Mouse (Mus musculus) brown adipose tissue, adult 24 weeks (tissue): ENCODE measurements around the gene Parvg. TPM values are rescaled to one million over a fixed set of nuclear protein-coding genes. Genes with fewer than 3 reads are reported as not detected.

Experiments used
- H3K27ac ChIP-seq: fragments of 200-500 bp; replicated peaks from 2 replicates; pipeline ENCODE4 v1.5.1; 2012; ENCODE audit warnings: low read depth, mild to moderate bottlenecking, low read length
- H3K4me1 ChIP-seq: fragments of 200-500 bp; 2 replicates; pipeline ENCODE4 v1.6.1; 2012; ENCODE audit warnings: low read length, mixed read lengths; ENCODE audit not compliant: control insufficient read depth, insufficient read depth, insufficient read length
- H3K4me3 ChIP-seq: fragments of 200-500 bp; 2 replicates; pipeline ENCODE4 v1.5.1; 2012; ENCODE audit warnings: low read depth, mild to moderate bottlenecking, low read length, moderate library complexity; ENCODE audit not compliant: insufficient read depth
- polyA plus RNA-seq: library from polyadenylated mRNA; stranded (reverse); fragments of >200 nt; gene quantifications from 2 replicates; pipeline ENCODE4 v1.2.4, GENCODE M21; 2012; ENCODE audit not compliant: missing spikeins, insufficient read depth, insufficient read length

Parvg gene
- polyA plus RNA-seq, 1 experiment = 0.83 TPM

DNA sequence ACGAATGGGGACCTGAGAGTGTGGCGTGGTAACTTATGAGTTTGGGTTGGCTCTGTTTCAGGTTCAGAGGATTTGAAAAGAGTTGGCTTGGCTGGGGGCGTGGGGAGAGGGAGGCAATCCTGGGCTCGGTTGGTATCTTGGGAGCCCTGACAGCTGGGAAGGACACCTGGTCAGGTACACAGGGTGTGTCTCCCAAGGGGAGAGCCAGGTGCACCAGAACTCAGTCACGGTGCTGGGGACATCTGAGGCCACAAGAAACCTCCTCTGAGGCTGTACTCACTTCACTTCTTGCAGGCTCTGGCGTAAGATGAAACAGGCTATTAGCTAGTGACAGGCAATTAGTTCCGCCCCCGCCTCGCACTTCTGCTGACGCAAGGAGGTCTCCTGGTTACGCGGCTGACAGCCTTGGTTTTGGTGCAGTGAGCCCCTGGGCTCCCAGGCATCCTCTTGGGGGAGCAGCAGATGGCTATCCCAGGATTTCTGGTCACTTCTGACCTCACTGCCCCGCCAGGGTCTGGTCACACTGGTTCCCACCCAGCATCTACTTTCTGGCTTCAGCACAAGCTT, 24.9 kb upstream of the Parvg start:
- Histone ChIP-seq H3K27ac (no peak overlapping the region), H3K4me3 (no peak overlapping the region), H3K4me1 (no peaks in the 10 kb centered on the region)

DNA sequence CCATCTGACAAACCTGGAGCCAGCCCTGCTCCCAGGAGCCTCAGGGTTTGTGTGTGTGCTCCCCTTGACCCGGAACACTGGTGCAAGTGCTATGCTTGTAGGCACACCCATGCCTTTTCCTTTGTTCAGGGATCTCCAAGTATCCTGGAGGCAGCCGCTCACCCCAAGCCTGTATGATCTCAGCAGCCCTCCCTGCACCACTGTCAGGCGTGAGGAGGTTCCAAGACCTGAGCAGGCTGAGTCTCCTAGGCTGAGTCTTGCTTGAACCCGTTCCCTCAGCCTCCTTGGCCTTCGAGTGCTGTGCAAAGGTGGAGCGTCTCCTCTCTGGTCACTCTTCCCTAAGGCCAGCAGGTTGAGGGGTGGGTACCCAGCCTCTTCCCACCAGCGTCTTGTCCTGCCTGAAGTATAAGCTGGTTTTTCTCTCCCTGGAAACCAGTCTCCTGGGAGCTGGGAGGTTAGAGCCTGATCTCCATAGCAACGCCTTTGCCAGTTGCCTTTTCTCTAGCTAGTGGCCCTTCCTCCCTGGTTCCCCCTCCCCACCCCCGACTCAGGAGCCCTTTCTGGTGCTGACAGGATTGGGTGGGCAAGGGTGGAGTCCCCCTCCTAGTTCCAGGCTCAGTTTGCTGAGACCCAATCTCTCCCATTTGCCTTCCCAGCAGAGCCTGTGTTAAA, 24.0 kb upstream of the Parvg start:
- H3K4me1 ChIP-seq = no peaks in the 10 kb centered on the region
- no peak overlapping the region for H3K27ac ChIP-seq
- H3K4me3 ChIP-seq = no peak overlapping the region

DNA sequence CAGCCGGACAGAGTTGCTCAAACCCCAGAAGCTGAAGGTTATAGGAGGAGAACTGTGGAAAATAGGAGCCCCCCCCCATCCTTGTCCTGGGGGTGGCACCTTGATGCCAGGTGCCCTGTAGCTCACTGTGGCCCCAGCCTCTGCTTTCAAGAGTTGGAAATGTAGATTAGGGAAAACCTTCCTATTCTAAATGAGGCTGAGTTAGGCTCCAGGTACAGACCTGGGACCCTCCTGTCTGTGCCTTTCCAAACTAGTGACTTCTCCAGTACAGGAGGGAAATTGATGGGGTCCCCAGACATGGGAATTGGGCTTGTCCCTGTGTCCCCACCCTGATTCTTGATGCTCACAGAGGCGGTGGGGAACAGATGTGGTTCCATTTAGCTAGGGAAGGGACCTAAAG, 23.2 kb upstream of the Parvg start:
- Histone ChIP-seq H3K4me3 (no peak overlapping the region), H3K27ac (no peak overlapping the region), H3K4me1 (no peaks in the 10 kb centered on the region)

GRCm38 (mm10) chr15:84301026-84301425, 22.8 kb upstream of the Parvg start:
- H3K4me1 ChIP-seq = no peaks in the 10 kb centered on the region

DNA sequence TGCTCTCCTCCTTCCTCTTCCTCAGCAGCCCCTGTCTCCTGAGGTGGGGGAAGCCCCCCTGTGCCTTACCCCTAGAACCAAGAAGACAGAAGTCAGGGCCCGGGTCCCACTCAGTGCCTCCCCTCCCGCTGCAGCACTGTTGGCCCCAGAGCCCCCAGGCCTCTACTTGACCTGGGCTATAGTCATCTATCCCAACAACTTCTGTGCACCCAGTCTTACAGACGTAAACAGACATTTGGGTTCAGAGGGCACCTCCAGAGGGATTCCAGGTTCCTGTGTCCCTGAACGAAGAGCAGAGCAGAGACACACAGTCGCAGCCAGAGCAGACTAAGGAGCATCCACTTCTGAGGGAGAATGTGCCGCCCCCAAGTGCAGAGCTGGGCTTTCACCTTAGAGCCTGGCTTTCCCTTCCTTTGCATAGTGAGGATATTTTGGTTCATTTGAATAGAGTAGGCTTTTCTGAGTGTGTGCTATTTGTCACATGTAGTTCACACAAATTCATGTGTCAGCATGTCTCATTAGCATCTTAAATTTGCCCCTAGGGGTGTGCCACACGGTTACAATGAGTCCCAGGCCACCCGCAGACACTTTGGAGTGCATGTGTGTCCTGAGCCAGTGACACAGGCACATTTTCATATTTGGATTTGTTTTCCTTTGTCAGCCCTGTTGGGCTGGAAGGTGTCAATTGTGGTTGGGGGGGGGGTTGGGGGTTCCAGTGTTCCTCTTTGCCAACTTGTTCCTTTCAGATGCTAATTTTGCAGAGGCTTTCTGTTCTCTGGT, 22.0 kb upstream of the Parvg start:
- no peaks in the 10 kb centered on the region for H3K4me1 ChIP-seq
- no peak overlapping the region for H3K27ac ChIP-seq
- no peak overlapping the region for H3K4me3 ChIP-seq

More at GRCm38 (mm10) chr15:84301026-84301425, 22.8 kb upstream of the Parvg start:
- Histone ChIP-seq H3K27ac (no peak overlapping the region), H3K4me3 (no peak overlapping the region)

DNA sequence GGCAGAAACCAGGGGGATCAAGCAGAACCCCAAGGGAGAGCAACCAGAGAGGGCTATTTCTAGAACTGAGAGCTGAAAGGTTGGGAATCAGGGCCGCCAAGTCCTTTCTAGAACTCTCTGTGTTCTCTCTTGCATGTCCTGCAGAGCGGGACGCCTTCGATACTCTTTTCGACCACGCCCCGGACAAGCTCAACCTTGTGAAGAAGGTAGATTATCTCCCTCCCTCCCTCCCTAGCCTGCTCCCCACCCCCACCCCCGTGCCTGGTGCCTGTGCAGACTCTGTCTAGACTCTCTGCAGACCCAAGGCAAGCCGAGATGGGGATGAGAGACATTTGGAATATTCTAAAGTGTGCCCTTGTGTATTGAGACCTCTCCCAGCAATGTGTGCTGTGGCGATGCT, 20.6 kb upstream of the Parvg start:
- Histone ChIP-seq H3K27ac (no peak overlapping the region), H3K4me1 (no peaks in the 10 kb centered on the region), H3K4me3 (no peak overlapping the region)

DNA sequence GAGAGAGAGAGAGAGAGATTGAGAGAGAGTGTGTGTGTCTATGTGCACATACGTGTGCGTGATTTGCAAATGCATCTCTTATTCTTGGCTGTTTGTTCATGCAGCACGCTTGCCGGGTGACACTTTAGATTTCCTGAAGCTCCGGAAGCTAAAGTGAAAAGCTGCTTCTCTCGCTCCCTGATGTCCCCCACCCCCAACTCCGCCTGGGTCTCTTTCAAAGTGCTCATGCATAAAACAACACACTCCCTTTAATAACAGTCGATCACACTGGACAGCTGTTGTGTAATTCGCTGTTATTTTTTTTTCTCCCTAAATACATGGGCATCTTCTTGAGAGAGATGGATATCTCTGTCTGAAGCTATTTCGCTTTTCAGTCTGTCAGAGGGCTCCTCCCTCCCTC, 18.5 kb upstream of the Parvg start:
- Histone ChIP-seq H3K4me1 (no peaks in the 10 kb centered on the region), H3K27ac (no peak overlapping the region), H3K4me3 (no peak overlapping the region)

DNA sequence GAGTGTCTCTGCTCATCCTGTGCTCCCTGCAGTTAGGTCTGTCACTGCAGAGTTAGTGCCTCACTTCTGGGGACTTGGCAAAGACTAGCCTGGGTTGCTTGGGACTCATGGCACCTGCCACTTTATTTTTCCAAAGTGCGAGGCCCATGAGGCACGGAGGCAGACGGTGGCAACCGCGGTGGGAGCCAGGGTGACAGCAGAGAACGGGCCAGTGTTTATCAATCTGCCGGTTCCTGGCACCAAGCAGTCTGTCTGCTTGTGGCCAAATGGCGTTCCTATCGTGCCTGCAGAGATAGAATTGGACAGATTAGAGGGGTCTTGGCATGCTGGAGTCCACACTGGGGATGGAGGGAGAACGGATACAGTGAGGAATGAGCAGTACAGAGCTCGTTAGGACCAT, 13.6 kb upstream of the Parvg start:
- Histone ChIP-seq H3K27ac (no peak overlapping the region), H3K4me1 (no peaks in the 10 kb centered on the region), H3K4me3 (no peak overlapping the region)

DNA sequence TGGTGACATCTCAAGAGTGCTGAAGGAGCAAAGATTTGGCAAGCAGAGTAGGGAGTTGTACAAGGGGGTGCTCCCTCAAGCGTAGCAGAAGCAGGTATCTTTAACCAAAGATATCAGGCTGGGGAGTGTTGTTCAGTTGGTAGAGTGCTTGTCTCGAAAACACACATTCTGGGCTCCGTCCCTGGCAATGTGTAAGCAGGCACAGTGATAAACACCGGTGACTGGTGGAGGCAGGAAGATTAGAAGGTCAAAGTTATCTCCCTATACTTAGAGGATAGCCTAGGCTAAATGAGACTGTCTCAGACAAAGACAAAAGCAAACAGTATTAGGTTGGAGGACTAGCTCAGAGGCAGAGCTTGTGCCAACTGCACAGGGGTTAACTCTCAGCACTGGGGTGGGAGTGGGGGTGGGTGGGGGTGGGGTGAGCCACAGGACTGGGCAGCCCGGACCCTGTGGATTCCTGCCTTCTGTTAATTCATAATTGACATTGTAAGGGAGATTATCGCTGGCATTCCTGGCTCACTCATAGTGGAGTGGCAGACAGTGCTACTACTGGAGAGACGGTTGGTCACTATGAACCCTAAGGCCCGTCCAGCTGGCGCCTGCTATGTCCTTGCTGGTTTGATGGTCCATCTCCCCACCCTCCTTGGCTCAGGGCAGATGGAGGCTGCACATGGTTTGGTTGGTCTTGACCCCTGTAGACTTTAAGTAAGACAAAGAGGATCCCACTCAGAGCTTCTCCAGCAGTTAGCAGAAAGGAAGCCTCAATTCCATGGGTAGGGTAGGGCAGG, 12.3 kb upstream of the Parvg start:
- no peak overlapping the region for H3K27ac ChIP-seq
- no peak overlapping the region for H3K4me3 ChIP-seq
- H3K4me1 ChIP-seq = no peaks in the 10 kb centered on the region

DNA sequence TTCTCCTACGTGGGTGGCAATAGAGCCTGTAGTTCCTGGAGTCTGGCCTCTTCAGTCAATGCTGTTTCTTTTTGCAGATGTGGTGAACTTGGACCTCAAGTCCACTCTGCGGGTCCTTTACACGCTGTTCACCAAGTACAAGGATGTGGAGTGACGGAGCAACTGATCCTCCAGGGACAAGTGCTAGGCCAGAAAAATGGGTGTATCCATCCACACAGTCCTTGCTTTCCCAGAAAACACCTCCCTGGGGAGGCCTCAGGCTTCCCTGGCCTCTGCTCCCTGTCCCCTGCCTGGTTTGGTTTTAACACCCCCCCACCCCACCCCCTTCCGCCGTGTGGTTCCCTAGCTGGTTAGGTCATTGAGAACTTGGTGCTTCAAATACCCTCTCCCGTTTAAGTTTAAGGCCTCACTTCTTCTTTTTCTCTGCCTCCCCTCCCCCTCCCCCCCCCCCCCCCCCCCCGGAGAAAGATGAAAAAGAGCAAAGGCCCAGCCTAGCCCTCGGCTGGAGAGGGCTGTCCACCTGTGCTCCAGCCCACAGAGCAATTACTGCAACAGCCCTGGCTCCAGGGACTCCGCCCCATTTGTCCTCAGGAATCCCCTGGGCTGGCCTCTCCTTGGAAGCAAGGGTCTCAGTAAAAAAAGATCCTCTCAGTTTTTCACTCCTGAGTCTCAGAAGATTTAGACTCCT, 10.8 kb upstream of the Parvg start:
- no peak overlapping the region for H3K4me3 ChIP-seq
- no peak overlapping the region for H3K27ac ChIP-seq
- no peaks in the 10 kb centered on the region for H3K4me1 ChIP-seq

DNA sequence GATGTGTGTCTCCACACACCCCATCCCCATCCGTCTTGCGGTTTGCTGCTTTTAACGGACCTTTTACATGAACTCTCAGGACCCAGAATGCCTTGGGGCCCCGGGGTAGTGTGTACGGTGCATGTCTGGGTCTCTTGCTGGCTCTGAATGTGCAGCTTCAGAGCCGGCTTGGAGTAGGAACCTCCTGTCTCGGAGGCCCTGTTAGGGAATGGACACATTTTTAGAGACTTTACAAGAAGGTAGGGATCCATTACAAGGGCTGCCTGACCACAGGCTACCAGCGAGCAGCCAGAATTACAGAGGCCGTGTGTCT, 10.3 kb upstream of the Parvg start:
- no peaks in the 10 kb centered on the region for H3K4me1 ChIP-seq
- no peak overlapping the region for H3K27ac ChIP-seq
- H3K4me3 ChIP-seq = no peak overlapping the region

GRCm38 (mm10) chr15:84314420-84315080, 9.3 kb upstream of the Parvg start:
- Histone ChIP-seq H3K27ac (no peak overlapping the region), H3K4me3 (no peak overlapping the region), H3K4me1 (no peaks in the 10 kb centered on the region)

- Histone ChIP-seq H3K4me1 (no peaks in the 10 kb centered on the region), H3K27ac (no peak overlapping the region)
These were observed 8.4 kb upstream of the Parvg start for GRCm38 (mm10) chr15:84315276-84316046.

GRCm38 (mm10) chr15:84319393-84319792, 4.4 kb upstream of the Parvg start:
- H3K4me3 ChIP-seq = no peak overlapping the region
- no peaks in the 10 kb centered on the region for H3K4me1 ChIP-seq
- no peak overlapping the region for H3K27ac ChIP-seq

More at GRCm38 (mm10) chr15:84315276-84316046, 8.4 kb upstream of the Parvg start:
- no peak overlapping the region for H3K4me3 ChIP-seq
